Mouse (Mus musculus): ENCODE measurements around the gene Ccl3. TPM values are rescaled to one million over a fixed set of nuclear protein-coding genes. Genes with fewer than 3 reads are reported as not detected.

The Ccl3 gene
- polyA plus RNA-seq, 1 experiment from 2014 or later = 0.51 TPM

GRCm38 (mm10) chr11:83641216-83641615 is 7.9 kb downstream of the Ccl3 start:
- H3K4me3 ChIP-seq = no peak overlapping the region
- H3K27me3 ChIP-seq = no peaks in the 10 kb centered on the region
- no peak overlapping the region for H3K27ac ChIP-seq
- no peaks in the 10 kb centered on the region for H3K9me3 ChIP-seq
- no peak for ATAC-seq (ENCODE audit: insufficient number of reproducible peaks, insufficient read depth, low FRiP score, low TSS enrichment)
- no peak overlapping the region for H3K4me2 ChIP-seq (replicated peaks)
- no peaks in the 10 kb centered on the region for H3K4me1 ChIP-seq
- 94% methylated on average over 2 of the region's 2 CpGs for WGBS
- no peaks in the 10 kb centered on the region for H3K36me3 ChIP-seq
- H3K9ac ChIP-seq = no peak overlapping the region

GRCm38 (mm10) chr11:83640141-83640540 is 9.0 kb downstream of the Ccl3 start:
- H3K9ac ChIP-seq = no peak overlapping the region
- WGBS = 76% methylated on average over 5 of the region's 5 CpGs
- no peaks in the 10 kb centered on the region for H3K36me3 ChIP-seq
- H3K4me2 ChIP-seq (replicated peaks) = no peak overlapping the region
- H3K4me3 ChIP-seq = no peak overlapping the region
- ATAC-seq (ENCODE audit: insufficient number of reproducible peaks, insufficient read depth, low FRiP score, low TSS enrichment) = no peak
- H3K4me1 ChIP-seq = no peaks in the 10 kb centered on the region
- H3K27me3 ChIP-seq = no peaks in the 10 kb centered on the region
- no peaks in the 10 kb centered on the region for H3K9me3 ChIP-seq
- no peak overlapping the region for H3K27ac ChIP-seq

- 62% methylated on average over 3 of the region's 3 CpGs for WGBS
- Histone ChIP-seq H3K9ac (no peak overlapping the region), H3K4me2 (replicated peaks) (no peak overlapping the region), H3K4me3 (no peak overlapping the region), H3K36me3 (no peaks in the 10 kb centered on the region), H3K27ac (no peak overlapping the region), H3K27me3 (no peaks in the 10 kb centered on the region), H3K9me3 (no peaks in the 10 kb centered on the region), H3K4me1 (no peaks in the 10 kb centered on the region)
- ATAC-seq (ENCODE audit: insufficient number of reproducible peaks, insufficient read depth, low FRiP score, low TSS enrichment) = no peak
Observed at GRCm38 (mm10) chr11:83639533-83639932, 9.6 kb downstream of the Ccl3 start.

DNA sequence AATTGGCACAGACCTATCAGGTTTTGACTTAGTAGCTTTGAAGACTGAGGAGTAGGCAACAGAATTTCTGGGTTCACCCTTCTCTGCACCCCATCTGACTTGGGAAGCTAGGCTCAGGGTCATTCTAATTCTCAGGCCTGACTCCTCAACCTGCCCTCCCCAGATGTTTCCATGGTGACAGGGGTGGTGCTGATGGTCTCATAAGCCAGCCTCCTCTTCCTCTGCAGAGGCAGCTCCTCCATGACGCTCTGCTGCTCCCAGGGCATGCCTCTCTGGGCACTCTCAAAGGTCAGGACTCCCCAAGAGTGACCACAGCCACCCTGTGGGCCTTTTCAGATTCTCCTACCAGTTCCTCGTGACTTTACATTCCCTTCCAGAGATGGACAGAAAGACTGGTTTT is 10.2 kb downstream of the Ccl3 start:
- Histone ChIP-seq H3K4me1 (no peaks in the 10 kb centered on the region), H3K9ac (no peak overlapping the region), H3K9me3 (no peaks in the 10 kb centered on the region), H3K4me2 (replicated peaks) (no peak overlapping the region), H3K27me3 (no peaks in the 10 kb centered on the region), H3K27ac (no peak overlapping the region), H3K36me3 (no peaks in the 10 kb centered on the region), H3K4me3 (no peak overlapping the region)
- ATAC-seq (ENCODE audit: insufficient number of reproducible peaks, insufficient read depth, low FRiP score, low TSS enrichment) = no peak
- 49% methylated on average over 2 of the region's 2 CpGs for WGBS

DNA sequence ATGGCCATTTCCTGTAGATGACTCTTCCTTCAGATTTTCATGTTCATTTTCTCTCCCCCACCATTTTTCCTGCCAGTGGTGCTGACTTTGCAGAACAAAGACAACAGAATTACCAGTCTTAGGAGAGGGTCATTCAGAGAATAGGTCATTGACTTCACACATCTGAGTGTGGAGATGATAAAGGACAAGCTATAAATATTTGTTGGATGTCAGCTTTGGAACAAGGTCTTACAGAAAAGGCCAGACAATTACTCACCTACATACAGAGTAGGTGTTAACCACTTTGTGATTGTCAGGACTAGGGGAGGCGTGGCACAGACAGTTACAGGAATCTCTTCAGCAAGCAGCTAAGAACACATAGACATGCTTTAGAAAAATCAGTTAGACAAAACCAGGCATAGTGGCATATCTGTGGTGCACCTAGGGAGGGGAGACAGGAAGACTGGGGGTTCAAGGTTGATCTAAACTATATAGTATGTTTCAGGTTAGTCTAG is 12.4 kb downstream of the Ccl3 start:
- Histone ChIP-seq H3K4me3 (no peak overlapping the region), H3K36me3 (no peaks in the 10 kb centered on the region), H3K9me3 (no peaks in the 10 kb centered on the region), H3K27me3 (no peaks in the 10 kb centered on the region), H3K9ac (no peak overlapping the region), H3K4me1 (no peaks in the 10 kb centered on the region), H3K27ac (no peak overlapping the region), H3K4me2 (replicated peaks) (no peak overlapping the region)
- WGBS = 79% methylated on average over 1 of the region's 1 CpGs
- ATAC-seq (ENCODE audit: insufficient number of reproducible peaks, insufficient read depth, low FRiP score, low TSS enrichment) = no peak

- no peak overlapping the region for H3K9ac ChIP-seq
- no peaks in the 10 kb centered on the region for H3K36me3 ChIP-seq
- no peak overlapping the region for H3K4me2 ChIP-seq (replicated peaks)
- H3K27ac ChIP-seq = no peak overlapping the region
- no peaks in the 10 kb centered on the region for H3K9me3 ChIP-seq
- H3K27me3 ChIP-seq = no peaks in the 10 kb centered on the region
- no peaks in the 10 kb centered on the region for H3K4me1 ChIP-seq
- ATAC-seq (ENCODE audit: insufficient number of reproducible peaks, insufficient read depth, low FRiP score, low TSS enrichment) = no peak
- no peak overlapping the region for H3K4me3 ChIP-seq
- 92% methylated on average over 2 of the region's 2 CpGs for WGBS
Observed at GRCm38 (mm10) chr11:83634898-83635297, 14.3 kb downstream of the Ccl3 start.

DNA sequence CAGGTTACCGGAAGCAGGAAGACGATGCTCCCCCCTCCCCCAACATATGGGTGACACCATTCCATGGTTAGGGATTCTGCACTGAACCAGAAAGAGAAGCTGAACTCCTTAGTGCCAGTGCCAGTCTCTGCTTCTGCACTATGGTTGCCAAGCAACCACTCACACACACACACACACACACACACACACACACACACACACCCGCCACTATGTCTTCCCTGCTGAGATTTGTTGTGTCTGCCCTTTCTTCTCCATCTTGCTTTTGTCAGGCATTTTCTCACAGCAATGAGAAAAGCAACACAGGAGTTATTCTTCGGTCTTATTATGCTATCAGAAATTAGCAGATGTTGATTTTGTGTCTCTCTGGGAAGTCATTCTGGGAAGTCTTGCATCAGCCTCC is 14.7 kb downstream of the Ccl3 start:
- no peaks in the 10 kb centered on the region for H3K4me1 ChIP-seq
- no peaks in the 10 kb centered on the region for H3K27me3 ChIP-seq
- no peak overlapping the region for H3K4me3 ChIP-seq
- ATAC-seq (ENCODE audit: insufficient number of reproducible peaks, insufficient read depth, low FRiP score, low TSS enrichment) = no peak
- no peak overlapping the region for H3K4me2 ChIP-seq (replicated peaks)
- H3K27ac ChIP-seq = no peak overlapping the region
- no peaks in the 10 kb centered on the region for H3K9me3 ChIP-seq
- 75% methylated on average over 4 of the region's 4 CpGs for WGBS
- no peaks in the 10 kb centered on the region for H3K36me3 ChIP-seq
- H3K9ac ChIP-seq = no peak overlapping the region

DNA sequence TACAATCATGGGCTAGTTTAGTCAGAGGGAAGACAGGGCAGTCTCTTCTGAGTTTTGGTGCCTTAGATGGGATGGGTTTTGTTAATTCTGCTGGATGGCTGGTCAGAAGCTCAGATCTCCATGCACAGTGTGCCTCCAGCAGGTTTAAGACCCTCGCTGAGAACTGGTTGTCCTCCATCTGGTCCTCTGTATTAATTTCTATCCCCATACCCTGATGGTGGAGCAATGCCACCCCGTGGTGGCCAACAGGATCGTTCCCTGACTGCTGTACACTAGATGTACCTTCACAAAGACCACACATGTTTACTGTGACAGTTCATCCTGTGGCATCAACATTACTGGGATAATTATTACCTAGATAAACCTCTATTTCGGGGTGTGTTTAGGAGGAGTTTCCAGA is 16.4 kb downstream of the Ccl3 start:
- Histone ChIP-seq H3K9ac (no peak overlapping the region), H3K36me3 (no peaks in the 10 kb centered on the region), H3K4me3 (no peak overlapping the region), H3K4me2 (replicated peaks) (no peak overlapping the region), H3K27ac (no peak overlapping the region), H3K4me1 (no peaks in the 10 kb centered on the region), H3K27me3 (no peaks in the 10 kb centered on the region), H3K9me3 (no peaks in the 10 kb centered on the region)
- 68% methylated on average over 4 of the region's 4 CpGs for WGBS
- no peak for ATAC-seq (ENCODE audit: insufficient number of reproducible peaks, insufficient read depth, low FRiP score, low TSS enrichment)

DNA sequence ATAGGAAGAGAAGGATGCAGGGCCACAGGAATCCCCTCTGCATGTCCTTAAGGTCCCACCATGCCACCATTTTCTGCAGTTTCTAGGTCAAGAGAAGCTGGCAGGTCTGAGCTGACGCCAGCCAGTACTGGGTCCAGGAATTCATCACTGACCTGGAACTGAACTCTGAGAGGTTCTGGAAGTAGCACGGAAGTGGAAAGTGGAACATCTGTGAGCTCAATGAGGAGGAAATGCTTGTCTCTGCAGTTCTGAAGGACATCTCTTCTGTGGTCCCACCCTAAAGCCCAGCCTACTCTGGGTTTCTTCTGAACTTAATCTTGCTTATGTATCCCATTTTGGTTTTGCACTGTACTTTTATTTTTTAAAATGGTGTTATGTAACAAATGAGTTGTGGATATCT is 18.1 kb downstream of the Ccl3 start:
- Histone ChIP-seq H3K27me3 (no peaks in the 10 kb centered on the region), H3K4me1 (no peaks in the 10 kb centered on the region), H3K9ac (no peak overlapping the region), H3K4me2 (replicated peaks) (no peak overlapping the region), H3K9me3 (no peaks in the 10 kb centered on the region), H3K4me3 (no peak overlapping the region), H3K36me3 (no peaks in the 10 kb centered on the region), H3K27ac (no peak overlapping the region)
- 83% methylated on average over 2 of the region's 2 CpGs for WGBS
- ATAC-seq (ENCODE audit: insufficient number of reproducible peaks, insufficient read depth, low FRiP score, low TSS enrichment) = no peak

DNA sequence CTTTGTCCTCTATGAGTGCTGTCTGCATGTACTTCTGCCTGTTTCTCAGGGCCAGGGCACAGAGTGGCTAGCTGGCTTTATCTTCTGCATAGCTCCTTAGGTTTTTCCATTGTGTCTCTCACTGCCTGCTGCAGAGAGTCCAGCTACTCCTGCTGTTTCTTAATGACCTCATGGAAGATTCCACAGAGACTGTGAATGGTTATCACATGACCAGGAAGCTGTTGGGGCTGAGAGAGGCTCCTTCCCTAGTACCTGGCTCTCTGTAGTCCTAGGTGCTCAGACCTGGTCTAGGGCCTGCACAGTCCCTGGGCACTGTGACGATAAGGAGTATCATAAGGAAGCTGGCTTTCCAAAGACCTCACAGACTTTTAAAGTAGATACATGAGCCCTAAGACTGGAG is 18.5 kb downstream of the Ccl3 start:
- Histone ChIP-seq H3K9ac (no peak overlapping the region), H3K4me3 (no peak overlapping the region), H3K36me3 (no peaks in the 10 kb centered on the region), H3K9me3 (no peaks in the 10 kb centered on the region), H3K4me1 (no peaks in the 10 kb centered on the region), H3K27me3 (no peaks in the 10 kb centered on the region), H3K27ac (no peak overlapping the region), H3K4me2 (replicated peaks) (no peak overlapping the region)
- no peak for ATAC-seq (ENCODE audit: insufficient number of reproducible peaks, insufficient read depth, low FRiP score, low TSS enrichment)
- 92% methylated on average over 1 of the region's 1 CpGs for WGBS

- no peaks in the 10 kb centered on the region for H3K4me1 ChIP-seq
- H3K4me3 ChIP-seq = no peak overlapping the region
- H3K27me3 ChIP-seq = no peaks in the 10 kb centered on the region
- H3K27ac ChIP-seq = no peak overlapping the region
- no peak for ATAC-seq (ENCODE audit: insufficient number of reproducible peaks, insufficient read depth, low FRiP score, low TSS enrichment)
- 87% methylated on average over 9 of the region's 9 CpGs for WGBS
- no peaks in the 10 kb centered on the region for H3K36me3 ChIP-seq
- H3K9me3 ChIP-seq = no peaks in the 10 kb centered on the region
- H3K4me2 ChIP-seq (replicated peaks) = no peak overlapping the region
- H3K9ac ChIP-seq = no peak overlapping the region
Observed at GRCm38 (mm10) chr11:83628808-83629207, 20.3 kb downstream of the Ccl3 start.

- WGBS = 89% methylated on average over 3 of the region's 3 CpGs
- H3K4me3 ChIP-seq = no peak overlapping the region
- no peak overlapping the region for H3K4me2 ChIP-seq (replicated peaks)
- H3K9me3 ChIP-seq = no peaks in the 10 kb centered on the region
- no peaks in the 10 kb centered on the region for H3K36me3 ChIP-seq
- H3K27me3 ChIP-seq = no peaks in the 10 kb centered on the region
- no peak overlapping the region for H3K27ac ChIP-seq
- H3K9ac ChIP-seq = no peak overlapping the region
- H3K4me1 ChIP-seq = no peaks in the 10 kb centered on the region
- ATAC-seq (ENCODE audit: insufficient number of reproducible peaks, insufficient read depth, low FRiP score, low TSS enrichment) = no peak
Observed at GRCm38 (mm10) chr11:83623586-83623985, 25.6 kb downstream of the Ccl3 start.

DNA sequence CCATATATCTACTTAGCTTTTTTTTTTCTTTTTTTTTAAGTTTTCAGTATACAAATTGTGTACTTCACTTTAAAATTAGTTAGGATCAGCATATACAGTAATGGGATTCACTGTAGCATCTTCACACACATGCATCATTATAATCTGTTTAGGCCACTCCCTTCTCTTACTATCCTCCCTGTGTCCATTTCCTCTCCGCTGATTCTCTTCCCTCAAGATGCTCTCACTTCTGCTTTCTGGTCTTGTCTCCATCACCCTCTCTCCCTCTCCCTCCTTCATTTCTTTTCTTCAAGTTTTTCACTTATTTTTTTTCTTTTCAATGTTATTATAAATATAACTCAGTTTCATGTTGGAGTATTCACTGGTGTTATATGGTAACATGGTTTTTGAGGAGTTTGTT is 30.1 kb downstream of the Ccl3 start:
- no peak overlapping the region for H3K4me2 ChIP-seq (replicated peaks)
- no peak for ATAC-seq (ENCODE audit: insufficient number of reproducible peaks, insufficient read depth, low FRiP score, low TSS enrichment)
- 97% methylated on average over 1 of the region's 1 CpGs for WGBS
- H3K9ac ChIP-seq = no peak overlapping the region
- H3K36me3 ChIP-seq = no peaks in the 10 kb centered on the region
- H3K27me3 ChIP-seq = no peaks in the 10 kb centered on the region
- H3K9me3 ChIP-seq = no peaks in the 10 kb centered on the region
- H3K4me3 ChIP-seq = no peak overlapping the region
- no peaks in the 10 kb centered on the region for H3K4me1 ChIP-seq
- H3K27ac ChIP-seq = no peak overlapping the region
